Mouse (Mus musculus): ENCODE results near the gene Mettl16.

Mettl16 gene

DNA sequence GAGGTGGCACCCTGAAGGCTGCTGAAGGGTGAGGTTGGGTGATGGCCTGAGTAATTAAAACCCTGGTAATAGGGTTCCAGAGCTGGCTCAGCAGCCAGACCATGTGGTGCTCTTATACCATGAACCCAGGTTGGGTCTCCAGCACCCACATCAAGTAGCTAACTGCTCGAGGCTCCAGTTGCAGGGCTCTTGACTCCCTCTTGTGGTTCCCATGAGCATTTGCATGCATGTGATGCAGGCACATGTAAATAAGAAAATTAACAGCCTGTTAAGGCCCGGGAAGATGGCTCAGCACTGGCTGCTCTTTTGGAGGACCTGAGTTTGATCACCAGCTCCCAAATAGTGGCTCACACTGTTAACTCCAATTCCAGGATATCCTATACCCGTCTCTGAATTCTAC, 75.2 kb downstream of the Mettl16 start:
- in situ Hi-C loops (cut with MseI, MboI): no loop called here

DNA sequence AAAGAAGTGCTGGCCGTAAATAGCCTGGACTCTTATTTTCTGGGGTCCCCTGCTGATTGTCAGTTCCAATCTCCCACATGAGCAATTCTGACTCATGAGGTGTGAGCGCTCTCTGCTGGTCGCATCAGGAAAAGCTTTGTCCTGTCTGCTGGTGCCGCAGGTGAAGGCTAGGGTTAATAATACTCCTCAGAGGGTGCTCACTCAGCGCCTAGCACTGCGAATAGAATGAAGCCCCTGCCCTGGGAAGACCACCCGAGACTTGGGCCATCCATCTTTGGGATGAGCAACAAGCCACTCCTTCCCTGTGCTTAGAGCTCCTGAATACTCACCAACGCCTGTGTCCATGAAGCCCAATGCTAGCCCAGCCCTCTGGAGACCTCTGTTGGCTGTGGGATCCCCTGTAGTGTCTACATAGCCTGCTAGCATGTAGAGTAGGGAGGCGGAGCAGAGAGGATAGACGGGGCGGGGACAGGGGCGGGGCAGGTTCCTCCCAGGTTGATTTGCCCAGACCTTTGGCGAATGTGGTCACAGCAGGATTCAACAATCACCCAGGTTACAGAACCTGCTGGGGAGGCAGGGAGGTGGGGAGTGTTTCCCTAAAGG, 77.4 kb downstream of the Mettl16 start:
- in situ Hi-C loops (cut with MseI, MboI): no loop called here

DNA sequence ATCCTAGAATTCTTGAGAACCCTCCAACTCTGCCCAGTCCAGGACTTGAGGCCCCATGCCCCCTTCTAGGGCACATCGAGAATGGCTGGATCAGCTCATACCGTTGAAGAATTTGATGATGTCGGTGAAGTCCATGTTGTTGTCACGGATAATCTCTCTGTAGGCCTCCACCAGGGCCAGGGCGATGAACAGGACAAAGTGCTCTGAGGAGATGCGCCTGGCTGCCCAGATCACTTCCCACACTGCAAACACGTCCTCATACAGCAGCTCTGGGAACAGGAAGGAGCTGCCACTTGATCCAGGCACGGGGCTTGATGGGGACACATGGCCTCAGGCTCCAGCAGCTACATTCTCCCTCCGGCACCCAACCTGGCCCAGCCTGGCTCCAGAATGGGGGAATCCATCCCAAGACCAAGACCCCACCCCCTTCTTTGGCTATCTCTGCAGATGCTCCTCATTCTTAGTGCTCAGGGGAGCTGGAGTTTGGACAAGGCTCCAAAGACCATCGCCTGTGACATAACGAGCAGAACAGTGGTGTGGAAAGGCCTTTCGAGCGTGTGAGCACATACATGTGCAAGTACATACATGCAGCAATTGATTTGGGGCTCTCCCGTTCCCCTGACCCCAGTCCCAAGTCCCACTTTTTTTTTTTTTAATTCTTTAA, 80.5 kb downstream of the Mettl16 start:
- in situ Hi-C loops (cut with MseI, MboI): no loop called here

DNA sequence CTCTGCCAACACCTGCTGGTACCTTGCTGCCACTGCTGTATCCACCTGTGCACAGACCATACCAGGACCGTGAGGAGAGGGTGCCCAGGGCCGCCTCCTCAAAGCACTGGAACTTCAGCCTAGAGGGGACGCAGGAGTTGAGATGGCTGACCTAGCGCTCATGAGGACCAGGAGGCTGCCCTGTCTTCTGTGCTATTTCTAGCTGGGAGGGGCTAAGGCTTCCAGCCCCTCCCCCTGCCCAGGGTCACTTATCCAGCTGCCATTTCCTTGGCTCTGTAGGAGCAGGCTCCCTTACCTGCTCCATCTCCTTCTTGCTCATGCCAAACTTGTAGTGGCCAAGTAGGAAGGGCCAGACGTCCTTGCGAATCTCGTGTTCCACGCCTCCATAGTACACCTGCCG, 87.1 kb downstream of the Mettl16 start:
- in situ Hi-C loops (cut with MseI, MboI): no loop called here

DNA sequence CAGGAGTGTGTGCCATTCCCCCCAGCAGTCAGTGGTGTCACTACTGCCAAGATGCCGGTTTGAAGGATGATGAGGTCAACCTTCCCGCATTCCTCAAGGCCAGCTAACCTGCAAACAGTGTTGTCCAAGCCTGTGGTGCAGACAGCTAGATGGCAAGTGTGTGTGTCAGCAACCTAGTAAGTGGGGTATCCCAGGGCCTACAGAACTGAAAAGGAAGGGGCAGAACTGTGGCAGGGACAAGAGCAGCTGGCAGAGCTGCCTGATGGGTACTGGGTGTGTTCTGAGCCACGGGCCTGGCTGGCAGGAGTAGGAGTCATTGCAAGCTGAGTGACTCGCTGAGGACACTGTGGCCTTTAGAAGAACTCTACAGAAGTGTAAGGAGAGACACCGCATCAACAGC, 91.5 kb downstream of the Mettl16 start:
- in situ Hi-C loops (cut with MseI, MboI): no loop called here

DNA sequence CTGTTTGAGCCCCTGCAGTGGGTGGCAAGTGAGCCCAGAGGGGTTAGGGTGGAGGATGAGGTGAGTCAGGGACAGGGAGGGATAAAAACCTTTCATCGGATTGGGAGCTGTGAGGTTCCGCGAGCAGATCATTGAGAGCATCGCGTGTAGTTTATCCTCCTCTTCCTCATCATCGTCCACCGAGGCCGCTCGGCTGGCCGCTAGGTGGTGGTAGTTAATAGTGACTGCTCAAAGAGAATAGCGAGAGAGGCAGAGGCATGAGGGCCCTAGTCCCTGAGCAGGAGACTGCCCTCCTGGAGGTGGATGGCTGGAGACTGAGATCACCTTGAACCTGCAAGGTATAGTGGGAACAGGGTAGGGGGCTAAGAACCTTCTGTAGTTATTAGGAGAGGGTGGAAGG, 92.8 kb downstream of the Mettl16 start:
- in situ Hi-C loops (cut with MseI, MboI): no loop called here

DNA sequence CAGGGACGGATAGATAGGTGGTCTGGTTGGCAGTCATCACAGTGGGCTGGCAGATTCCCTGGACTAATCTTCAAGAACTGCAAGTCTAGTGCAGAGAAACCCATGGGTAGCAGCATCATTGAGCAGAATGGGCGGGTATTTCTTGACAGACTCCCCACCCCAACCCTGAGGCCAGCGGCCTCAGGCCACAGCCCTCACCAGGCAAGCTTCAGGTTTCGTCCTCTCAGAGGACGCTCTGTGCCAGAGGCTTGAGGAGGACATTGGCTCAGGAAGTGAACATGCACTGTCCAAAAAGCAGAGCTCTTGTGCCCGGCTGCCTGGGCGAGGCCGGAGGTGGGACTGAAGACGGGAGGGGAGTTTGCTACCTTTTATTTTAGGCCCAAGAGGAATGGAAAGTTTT, 93.8 kb downstream of the Mettl16 start:
- in situ Hi-C loops (cut with MseI, MboI): no loop called here

DNA sequence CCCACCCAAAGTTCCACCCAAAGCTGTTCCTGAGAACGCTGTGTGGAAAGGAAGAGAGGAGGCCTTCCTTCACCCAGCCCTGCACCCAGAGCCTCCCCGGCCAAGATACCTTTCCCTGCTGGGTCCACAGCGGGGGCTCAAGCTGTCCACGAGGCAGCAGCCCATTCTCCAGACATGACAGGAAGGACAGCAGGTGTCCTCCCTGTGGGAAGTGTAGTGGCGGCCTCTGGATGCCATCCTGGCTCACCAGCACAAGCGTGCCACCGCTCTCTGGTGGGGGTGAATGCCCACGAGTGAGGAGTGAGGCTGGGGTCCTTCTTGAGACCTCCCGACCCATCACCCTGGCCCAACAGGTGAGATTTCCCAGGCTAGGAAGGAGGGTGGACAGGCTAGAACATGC, 94.6 kb downstream of the Mettl16 start:
- in situ Hi-C loops (cut with MseI, MboI): no loop called here

DNA sequence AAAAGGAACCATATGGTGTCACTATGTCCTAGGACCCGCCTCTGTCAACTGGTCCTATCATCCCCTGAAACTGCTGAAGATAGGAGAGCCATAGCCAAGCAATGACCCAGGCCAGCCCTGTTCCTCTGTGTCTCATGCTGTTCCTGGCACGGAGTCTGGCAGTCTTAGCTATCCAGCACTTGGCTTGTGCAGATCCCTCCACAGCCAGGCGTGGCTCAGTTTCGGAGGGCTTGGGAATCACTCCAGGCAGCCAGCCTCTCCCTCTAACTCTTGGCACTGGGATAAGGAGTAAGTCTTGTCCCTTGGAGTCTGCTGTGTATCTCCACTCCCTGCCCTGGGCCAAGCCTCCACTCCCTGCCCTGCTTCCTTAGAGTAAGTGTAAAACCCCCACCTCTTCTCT, 96.0 kb downstream of the Mettl16 start:
- in situ Hi-C loops (cut with MseI, MboI): no loop called here

DNA sequence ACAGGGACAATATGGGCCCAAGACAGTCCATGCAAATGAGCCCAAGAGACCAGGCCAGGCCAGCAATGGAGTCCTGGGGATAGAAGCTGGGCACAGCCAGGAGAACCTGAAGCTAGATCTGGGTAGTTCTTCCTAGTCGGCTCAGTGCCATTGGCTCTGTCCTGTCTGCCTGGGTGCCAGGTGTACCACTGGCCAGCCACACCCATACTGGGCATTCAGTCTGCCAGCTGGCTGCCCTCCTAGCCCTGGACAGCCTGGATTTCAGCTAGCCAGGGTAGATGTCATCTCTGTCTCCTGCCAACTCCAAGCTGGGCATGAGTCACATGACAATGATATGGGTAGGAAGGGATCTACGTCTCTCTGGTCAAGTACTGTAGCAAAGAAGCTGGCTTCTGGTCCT, 96.6 kb downstream of the Mettl16 start:
- in situ Hi-C loops (cut with MseI, MboI): no loop called here

DNA sequence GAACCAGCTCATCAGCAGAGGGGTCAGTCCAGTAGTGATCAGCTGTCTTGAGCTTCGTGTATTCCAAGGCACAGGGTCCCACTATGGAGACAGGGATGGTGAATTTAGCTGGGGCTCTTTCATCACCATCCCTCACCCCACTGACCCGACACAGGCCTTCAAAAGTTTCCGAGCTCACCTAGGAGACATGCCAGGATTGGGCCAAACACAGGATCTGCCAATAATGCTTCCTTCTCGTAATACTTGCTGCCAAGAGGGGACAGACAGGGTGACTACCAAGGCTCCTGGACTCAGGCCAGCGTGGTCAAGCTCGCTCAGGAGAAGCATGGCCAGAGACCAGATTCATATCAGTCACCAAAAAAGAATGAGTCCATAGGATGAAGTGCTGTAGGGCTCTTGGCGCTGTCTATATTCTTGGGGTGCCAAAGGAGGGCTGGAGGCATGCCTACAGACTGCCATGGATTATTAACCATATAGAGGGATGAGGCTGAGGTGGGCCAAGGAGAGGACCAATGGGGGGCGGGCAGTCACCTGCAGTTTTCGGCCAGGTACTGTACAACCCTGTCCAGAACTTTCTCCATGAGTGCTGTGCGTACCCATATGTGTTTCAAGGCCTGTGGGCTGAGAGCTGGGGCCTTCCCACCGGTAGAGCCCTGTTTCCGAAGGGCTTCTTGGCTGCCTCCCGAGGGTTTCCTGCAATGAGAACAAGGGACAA, 97.6 kb downstream of the Mettl16 start:
- in situ Hi-C loops (cut with MseI, MboI): no loop called here

DNA sequence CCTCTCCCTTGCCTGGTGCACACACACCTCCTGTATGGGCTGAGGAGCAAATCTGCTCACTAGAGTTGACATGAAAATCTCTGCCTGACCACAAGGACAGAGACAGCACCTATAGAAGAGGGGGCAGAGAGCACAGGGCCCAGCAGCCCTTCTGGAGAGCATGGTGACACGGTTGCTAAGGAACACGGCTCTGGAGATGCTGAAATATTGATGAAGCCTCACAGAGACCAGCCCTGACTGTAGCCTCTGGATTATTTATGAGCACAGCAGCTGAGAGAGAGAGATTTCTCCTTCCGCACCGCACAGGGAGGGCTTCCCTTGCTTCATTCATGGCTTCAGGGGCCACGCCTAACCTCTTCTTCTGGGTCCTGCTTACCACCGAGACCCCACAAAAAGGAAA, 99.0 kb downstream of the Mettl16 start:
- in situ Hi-C loops (cut with MseI, MboI): no loop called here

DNA sequence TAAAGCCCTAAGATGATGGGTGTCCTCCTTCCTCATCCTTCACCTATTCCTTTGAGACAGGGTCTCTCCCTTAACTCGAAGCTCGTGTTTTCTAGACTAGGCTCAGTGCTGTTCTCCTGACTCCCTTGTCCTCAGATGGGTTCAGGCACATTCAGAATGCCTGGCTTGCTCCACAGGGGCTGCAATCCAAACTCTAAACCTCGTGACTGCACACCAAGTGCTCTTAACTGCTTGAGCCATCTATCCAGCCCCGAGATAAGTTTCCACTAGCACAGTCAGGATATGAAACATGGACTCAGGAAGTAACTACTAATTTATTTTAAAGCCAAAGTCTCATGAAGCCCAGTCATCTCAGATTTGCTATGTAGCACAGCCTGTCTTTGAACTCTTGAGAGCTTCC, 99.9 kb downstream of the Mettl16 start:
- in situ Hi-C loops (cut with MseI, MboI): no loop called here

DNA sequence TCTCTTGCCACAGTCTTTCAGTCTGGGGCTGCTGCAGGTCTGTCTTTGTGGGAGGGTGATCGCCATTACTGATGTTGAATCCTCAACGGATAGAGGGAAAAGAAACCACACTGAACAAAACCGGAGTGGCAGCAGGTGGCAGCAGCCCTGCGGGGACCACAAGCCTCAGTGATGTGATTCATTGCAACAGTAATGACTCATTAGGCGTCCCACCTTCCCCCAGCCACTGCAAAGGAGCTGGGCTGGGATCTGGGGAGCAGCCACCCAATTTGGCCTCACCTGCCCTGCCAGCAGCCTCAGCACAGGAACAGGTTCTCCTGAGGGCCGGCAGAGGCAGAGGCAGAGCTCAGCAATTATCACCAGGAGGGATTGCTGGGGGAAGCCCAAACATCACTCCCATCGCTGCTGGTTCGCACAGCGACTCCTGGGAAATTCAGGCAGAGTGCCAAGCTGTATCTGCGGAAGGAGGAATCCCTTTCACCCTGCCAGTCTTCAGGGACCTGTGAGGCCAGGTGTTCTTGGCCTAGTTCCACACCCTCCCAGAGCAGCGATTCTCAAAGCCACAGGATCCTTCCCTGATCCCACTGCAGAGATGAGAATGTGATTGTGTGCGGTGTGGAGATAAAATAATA, 100.5 kb downstream of the Mettl16 start:
- in situ Hi-C loops (cut with MseI, MboI): no loop called here

DNA sequence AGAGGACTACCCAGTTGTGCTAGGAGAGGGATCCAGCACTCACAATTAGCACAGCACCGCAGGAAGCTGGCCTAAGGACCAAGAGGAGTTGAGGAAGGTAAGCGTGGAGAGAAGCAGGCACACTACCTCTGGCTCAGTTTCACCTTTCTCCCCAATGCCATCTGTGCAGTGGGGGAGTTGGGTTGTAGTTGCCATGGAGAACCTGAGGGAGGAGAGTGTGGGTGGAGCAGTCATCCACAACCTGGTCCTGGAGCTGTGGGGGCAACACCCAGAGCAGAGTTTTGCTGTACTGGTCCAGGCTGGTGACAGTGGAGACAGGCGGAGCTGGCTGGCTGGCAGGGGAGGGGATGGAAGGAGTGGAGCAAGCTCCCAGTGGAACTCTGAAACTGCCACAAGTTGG, 104.0 kb downstream of the Mettl16 start:
- in situ Hi-C loops (cut with MseI, MboI): no loop called here

DNA sequence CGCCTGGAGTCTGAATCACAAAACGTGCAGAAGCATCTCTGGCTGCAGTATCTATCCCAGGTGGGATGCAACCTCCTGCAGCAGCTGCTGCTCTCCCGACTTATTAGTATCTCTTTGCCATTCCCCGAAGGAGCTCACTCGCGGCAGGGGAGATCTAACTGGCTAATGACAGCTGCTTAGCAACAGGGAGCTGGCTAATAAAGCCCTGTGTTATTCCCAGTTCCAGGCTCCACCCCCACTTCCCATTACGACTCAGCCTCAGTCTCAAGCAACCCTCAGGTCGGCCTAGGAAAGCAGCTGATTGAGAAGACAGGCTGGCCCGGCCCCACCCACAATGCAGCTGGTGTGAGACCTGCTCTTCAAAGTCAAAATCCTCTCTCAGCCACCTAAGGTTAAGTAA, 106.2 kb downstream of the Mettl16 start:
- in situ Hi-C loops (cut with MseI, MboI): no loop called here
